20 mouse cellular contexts compared by ENCODE assay signal in genomic region chr17:51649213-51649815, GRCm38 (mm10).
DNase-seq lines count a peak whose midpoint lies in the region; ATAC-seq and TF ChIP-seq lines count a peak whose summit lies in the region.
"Had no signal": no experiment of that assay in that cellular context is flagged by ENCODE, and none has a peak within 500 bp of the region (broad histone marks: within the 10 kb centered on the region; RNA-seq: fewer than 3 reads in every experiment).

No protein-coding gene starts in this region.

- intact Hi-C loops in left cerebral cortex, adult 2 months (cut with DNase I): loop anchor here (5.0 kb wide), 1 partner anchor 467 kb away; no protein-coding TSS in a partner anchor
- intact Hi-C loops in left cerebral cortex, postnatal 4 days (cut with DNase I): no loop called here

- WGBS in forebrain, embryonic 12.5 days: 86% methylated on average over 12 of the region's 12 CpGs

- H3K27me3 ChIP-seq in forebrain, embryonic 12.5 days: no peaks in the 10 kb centered on the region
- H3K27me3 ChIP-seq: heart, embryonic 13.5 days; kidney, embryonic 15.5 days had no signal

- no peak overlapping the region for H3K4me3 ChIP-seq in left cerebral cortex, adult 2 months
- H3K4me3 ChIP-seq in forebrain, embryonic 12.5 days (replicated peaks): no peak overlapping the region
- H3K4me3 ChIP-seq: heart, adult 2 months; heart, embryonic 13.5 days; kidney, embryonic 15.5 days had no signal

- no peak for DNase-seq in cerebellum, adult 8-10 months
- peak; percentile 27 to 41 for DNase-seq in frontal cortex, adult 2 months (ENCODE audit: extremely low spot score in 1 of 2, low spot score in 1 of 2)
- DNase-seq in frontal cortex, postnatal 10 days (ENCODE audit: low spot score in 2 of 2): no peak
- peak in 1 of 2 experiments; percentile 28 for DNase-seq in left cerebral cortex, adult 2 months (ENCODE audit: extremely low spot score in 1 of 2, low spot score in 2 of 2)
- no peak for DNase-seq in left cerebral cortex, postnatal 4 days
- peak; percentile 64 for DNase-seq in telencephalon, adult 2 months (ENCODE audit: low read depth, low spot score)
- DNase-seq: adrenal gland, adult 8-10 months; gastrocnemius, postnatal 14 days; heart, adult 2 months; heart, postnatal 14 days; kidney, postnatal 4 days; lung, postnatal 4 days; midbrain, embryonic 14.5 days had no signal

- H3K9me3 ChIP-seq in forebrain, embryonic 12.5 days: no peaks in the 10 kb centered on the region
- H3K9me3 ChIP-seq: heart, embryonic 13.5 days; kidney, embryonic 15.5 days had no signal

- no peak overlapping the region for H3K9ac ChIP-seq in forebrain, embryonic 12.5 days
- H3K9ac ChIP-seq: heart, embryonic 13.5 days; kidney, embryonic 15.5 days had no signal

- TF ChIP-seq CTCF in left cerebral cortex, adult 2 months (IDR thresholded peaks at IDR 0.05): no peak

- no peak overlapping the region for H3K4me2 ChIP-seq in forebrain, embryonic 12.5 days
- H3K4me2 ChIP-seq: heart, embryonic 13.5 days; kidney, embryonic 15.5 days had no signal

- H3K4me1 ChIP-seq in forebrain, embryonic 12.5 days: no peaks in the 10 kb centered on the region
- H3K4me1 ChIP-seq: heart, embryonic 13.5 days; kidney, embryonic 15.5 days had no signal

- no peaks in the 10 kb centered on the region for H3K36me3 ChIP-seq in forebrain, embryonic 12.5 days (replicated peaks)
- H3K36me3 ChIP-seq: heart, embryonic 13.5 days; kidney, embryonic 15.5 days had no signal

- ATAC-seq in cerebellum, adult (ENCODE audit: insufficient number of reproducible peaks, low FRiP score, low TSS enrichment): 0 out of 2 replicates have a peak, but pooled peaks have one; percentile 3
- ATAC-seq in forebrain, embryonic 12.5 days (ENCODE audit: low FRiP score): no peak
- ATAC-seq: activated CD4-positive, CD25-positive, alpha-beta regulatory T cell, adult 4 months; forebrain, embryonic 16.5 days; intestine, postnatal 0 days had no signal

- peak overlapping the region; percentile 55 for H3K27ac ChIP-seq in left cerebral cortex, adult 2 months
- H3K27ac ChIP-seq in forebrain, embryonic 12.5 days: no peak overlapping the region
- H3K27ac ChIP-seq: heart, adult 2 months; heart, embryonic 13.5 days; kidney, embryonic 15.5 days had no signal

Comparison
In these comparisons a context has a peak if more than half of its experiments do, and no peak if none do; other contexts are left out.
1. DNase-seq: peak in frontal cortex, adult 2 months (2 of 2) and telencephalon, adult 2 months (single experiment); none in cerebellum, adult 8-10 months (single experiment), frontal cortex, postnatal 10 days (0 of 2) and left cerebral cortex, postnatal 4 days (single experiment).